Mouse (Mus musculus) kidney, postnatal 0 days (tissue): ENCODE data around the gene Lin7b. TPM values are rescaled to one million over a fixed set of nuclear protein-coding genes. Genes with fewer than 3 reads are reported as not detected.
A peak's percentile ranks its signal among the peaks of the same experiment; 100 is the strongest.

Experiments used
- ATAC-seq: fragments of 200-750 bp; cut with Nextera tagmentation; replicated peaks from 2 replicates; pipeline ENCODE4 v1.8.0; 2017; ENCODE audit warnings: low read depth, moderate number of reproducible peaks, moderate TSS enrichment, moderate library complexity; ENCODE audit not compliant: low FRiP score
- DNase-seq: peaks from one replicate; pipeline ENCODE4 v3.0.0-alpha.2; 2016; ENCODE audit warnings: low spot score
- H3K27ac ChIP-seq: fragments of 300-500 bp; sonication (generic); 2 replicates; pipeline ENCODE4 v1.5.1; 2014; ENCODE audit warnings: mild to moderate bottlenecking
- H3K27me3 ChIP-seq: fragments of 300-500 bp; sonication (generic); 2 replicates; pipeline ENCODE4 v1.6.1; 2014; ENCODE audit warnings: low read length, mixed read lengths; ENCODE audit not compliant: insufficient read depth
- H3K36me3 ChIP-seq: fragments of 300-500 bp; sonication (generic); 2 replicates; pipeline ENCODE4 v1.6.1; 2014; ENCODE audit warnings: low read length, mixed read lengths; ENCODE audit not compliant: insufficient read depth
- H3K4me1 ChIP-seq: fragments of 300-500 bp; sonication (generic); replicated peaks from 2 replicates; pipeline ENCODE4 v1.6.1; 2014; ENCODE audit warnings: antibody characterized with exemption, low read length, mixed read lengths; ENCODE audit not compliant: insufficient read depth
- H3K4me2 ChIP-seq: fragments of 300-500 bp; sonication (generic); 2 replicates; pipeline ENCODE4 v1.6.1; 2014; ENCODE audit warnings: mild to moderate bottlenecking, low read length, moderate library complexity, mixed read lengths
- H3K4me3 ChIP-seq: fragments of 300-500 bp; sonication (generic); replicated peaks from 2 replicates; pipeline ENCODE4 v1.5.1; 2014; ENCODE audit warnings: low read depth, low read length
- H3K9ac ChIP-seq: fragments of 300-500 bp; sonication (generic); 2 replicates; pipeline ENCODE4 v1.6.1; 2014; ENCODE audit warnings: low read depth, low read length
- H3K9me3 ChIP-seq: fragments of 300-500 bp; sonication (generic); replicated peaks from 2 replicates; pipeline ENCODE4 v1.6.1; 2016; ENCODE audit warnings: low read length, inconsistent platforms, mixed read lengths
- CTCF ChIP-seq: IDR thresholded peaks from 2 replicates; pipeline ENCODE4 v1.5.1; 2016; ENCODE audit warnings: antibody characterized with exemption, low read depth, mild to moderate bottlenecking, moderate library complexity
- WGBS: fragments of 180-500 bp; shearing (Covaris S2); extraction: QIAGEN DNeasy Blood & Tissue Kit; methylation state at CpG from one replicate; pipeline ENCODE4 v1.1.7; 2014; 5-methylcytosine and 5-hydroxymethylcytosine counted together
- polyA plus RNA-seq: library from polyadenylated mRNA; unstranded; fragments of >200 nt; fragmentation: Nextera tagmentation; extraction: Ambion mirVana; gene quantifications from 2 replicates; pipeline ENCODE4 v1.2.1, GENCODE M21; 2015

The Lin7b gene
- polyA plus RNA-seq, 1 experiment from 2014 or later = 1.2 TPM

DNA sequence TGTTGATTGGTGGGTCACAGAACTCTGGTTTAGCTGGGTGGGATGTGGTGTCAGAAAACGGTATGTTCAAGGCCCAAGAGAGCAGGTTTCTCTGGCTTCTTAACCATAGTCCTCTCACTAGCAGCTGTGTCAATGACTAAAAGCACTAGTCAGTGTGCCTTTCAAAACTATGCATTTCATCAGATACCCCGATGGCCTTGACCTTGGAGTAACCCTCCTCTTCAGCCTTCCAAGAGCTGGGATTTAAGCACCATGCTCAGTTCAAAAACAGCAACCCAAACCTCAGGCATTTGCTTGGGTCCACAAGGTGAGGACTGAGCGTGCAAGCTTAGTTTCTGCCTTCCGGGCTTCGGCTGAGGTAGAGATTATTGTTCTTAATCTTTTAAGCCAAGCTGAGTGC, 2.0 kb upstream of the Lin7b start:
- no peak for ATAC-seq

DNA sequence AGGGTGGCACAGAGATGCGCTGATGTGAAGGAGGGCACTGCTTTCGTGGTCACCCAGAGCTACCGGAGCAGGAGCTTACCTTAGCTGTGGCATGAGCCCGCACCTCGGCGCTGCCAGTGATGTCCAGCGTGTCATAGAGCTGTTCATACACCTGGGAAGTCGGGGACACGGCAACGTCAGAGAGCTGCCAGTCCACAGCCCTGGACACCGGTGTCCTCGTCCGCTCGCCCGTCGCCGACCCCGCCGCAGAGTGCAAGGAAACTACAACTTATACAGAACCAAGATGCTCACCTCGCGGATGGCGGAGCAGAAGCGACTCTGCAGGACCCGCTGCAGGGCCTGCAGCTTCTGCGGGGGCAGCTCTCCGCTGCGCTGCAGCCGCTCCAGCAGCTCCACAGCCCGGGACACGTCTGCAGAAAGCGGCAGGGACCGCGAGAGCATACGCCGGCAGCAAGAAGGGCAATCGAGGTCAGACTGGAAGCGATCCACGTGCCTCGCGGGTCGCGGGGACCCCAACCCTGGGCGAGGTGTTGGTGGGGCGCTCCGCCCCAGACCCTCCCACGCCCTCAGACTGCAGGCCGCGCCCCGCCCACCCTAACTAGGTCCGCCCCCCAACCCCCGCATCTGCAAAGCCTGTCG, 428 bp downstream of the Lin7b start:
- Histone ChIP-seq H3K9me3 (no peaks in the 10 kb centered on the region), H3K27me3 (0 out of 2 replicates have a peak, but pooled peaks cover 10% of the 10 kb centered on the region), H3K4me2 (peak overlapping the region; percentile 82), H3K4me1 (peaks cover 14% of the 10 kb centered on the region), H3K36me3 (peaks cover 15% of the 10 kb centered on the region; the same call in 1 of the 2 replicates), H3K9ac (peak overlapping the region; percentile 51), H3K27ac (no peak overlapping the region), H3K4me3 (peak overlapping the region; percentile 40)
- WGBS = 6% methylated on average over 51 of the region's 52 CpGs
- no peak for DNase-seq
- no peak; the same call in 1 of the 2 replicates for ATAC-seq
- no peak for TF ChIP-seq CTCF

More for the DNA sequence above, 2.0 kb upstream of the Lin7b start:
- no peak for TF ChIP-seq CTCF
- Histone ChIP-seq H3K9ac (no peak overlapping the region), H3K36me3 (peaks cover 35% of the 10 kb centered on the region), H3K4me3 (no peak overlapping the region), H3K4me2 (no peak overlapping the region), H3K9me3 (no peaks in the 10 kb centered on the region), H3K4me1 (peaks cover 3% of the 10 kb centered on the region; the same call in 1 of the 2 replicates), H3K27me3 (0 out of 2 replicates have a peak, but pooled peaks cover 10% of the 10 kb centered on the region), H3K27ac (no peak overlapping the region)
- DNase-seq = no peak
- WGBS = 76% methylated on average over 5 of the region's 5 CpGs

DNA sequence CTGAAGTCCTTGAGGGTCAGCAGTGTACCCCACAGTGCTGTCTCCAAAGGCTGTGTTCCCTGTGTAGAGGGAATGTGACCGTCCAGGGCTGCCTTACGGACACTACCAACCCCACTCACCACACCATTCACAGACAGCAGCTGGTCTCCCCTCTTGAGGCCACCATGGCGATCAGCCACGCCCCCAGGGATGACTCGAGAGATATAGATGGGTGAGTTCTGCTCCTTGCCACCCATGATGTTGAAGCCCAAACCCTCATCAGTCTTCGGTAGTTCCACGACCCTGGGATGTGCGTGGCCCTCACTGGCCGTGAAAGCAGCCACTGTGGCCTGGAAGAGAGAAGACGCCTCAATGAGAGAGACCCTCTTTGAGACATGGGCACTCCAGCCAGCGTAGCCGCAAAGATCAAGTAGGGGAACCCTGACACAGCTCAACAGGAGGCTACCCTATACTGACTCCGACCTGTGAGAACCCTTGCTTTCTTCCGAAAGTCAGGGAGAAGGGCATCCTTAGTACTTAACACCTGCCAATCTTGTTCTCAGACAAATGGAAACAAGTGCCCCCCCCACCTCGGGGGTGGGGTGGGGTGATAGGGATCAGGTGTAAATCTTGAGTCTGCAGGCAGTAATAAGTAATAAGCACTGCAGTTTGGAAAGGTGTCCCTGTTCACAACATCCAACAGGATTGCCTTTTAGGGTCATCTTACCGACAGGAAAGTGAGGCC, 1.2 kb downstream of the Lin7b start:
- Histone ChIP-seq H3K9me3 (no peaks in the 10 kb centered on the region), H3K9ac (no peak overlapping the region), H3K4me1 (peaks cover 14% of the 10 kb centered on the region), H3K36me3 (peaks cover 14% of the 10 kb centered on the region; the same call in 1 of the 2 replicates), H3K27me3 (0 out of 2 replicates have a peak, but pooled peaks cover 10% of the 10 kb centered on the region), H3K4me3 (no peak overlapping the region), H3K4me2 (no peak overlapping the region), H3K27ac (no peak overlapping the region)
- no peak for TF ChIP-seq CTCF
- no peak for DNase-seq
- ATAC-seq = no peak
- WGBS = 71% methylated on average over 16 of the region's 16 CpGs

DNA sequence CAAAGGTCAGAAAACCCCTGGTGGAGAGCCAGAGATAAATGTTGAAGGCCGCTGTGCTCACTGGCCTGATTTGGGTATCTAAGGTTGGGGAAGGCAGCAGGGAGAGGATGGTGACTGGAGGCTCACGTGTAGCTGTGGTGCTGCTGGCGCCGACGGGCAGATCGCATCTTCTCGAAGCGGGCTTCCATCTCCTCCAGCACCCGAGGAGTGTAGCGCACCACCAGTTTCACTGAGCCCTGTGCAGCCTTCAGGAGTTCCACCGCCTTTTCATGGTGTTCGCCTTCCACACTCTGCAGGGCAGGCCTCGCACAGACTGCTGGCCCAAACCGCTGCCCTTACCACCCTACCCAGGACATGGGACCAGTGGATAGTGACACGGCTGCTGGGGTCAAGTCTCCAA, 2.2 kb downstream of the Lin7b start:
- no peak for TF ChIP-seq CTCF
- 78% methylated on average over 15 of the region's 15 CpGs for WGBS
- peaks cover 4% of the 10 kb centered on the region; the same call in 1 of the 2 replicates for H3K36me3 ChIP-seq
- H3K4me1 ChIP-seq = peaks cover 14% of the 10 kb centered on the region
- peak overlapping the region; percentile 97 for H3K4me2 ChIP-seq
- no peak for ATAC-seq
- no peak overlapping the region for H3K27ac ChIP-seq
- no peak overlapping the region for H3K9ac ChIP-seq
- H3K9me3 ChIP-seq = no peaks in the 10 kb centered on the region
- H3K4me3 ChIP-seq = no peak overlapping the region
- 0 out of 2 replicates have a peak, but pooled peaks cover 10% of the 10 kb centered on the region for H3K27me3 ChIP-seq
- DNase-seq = no peak

DNA sequence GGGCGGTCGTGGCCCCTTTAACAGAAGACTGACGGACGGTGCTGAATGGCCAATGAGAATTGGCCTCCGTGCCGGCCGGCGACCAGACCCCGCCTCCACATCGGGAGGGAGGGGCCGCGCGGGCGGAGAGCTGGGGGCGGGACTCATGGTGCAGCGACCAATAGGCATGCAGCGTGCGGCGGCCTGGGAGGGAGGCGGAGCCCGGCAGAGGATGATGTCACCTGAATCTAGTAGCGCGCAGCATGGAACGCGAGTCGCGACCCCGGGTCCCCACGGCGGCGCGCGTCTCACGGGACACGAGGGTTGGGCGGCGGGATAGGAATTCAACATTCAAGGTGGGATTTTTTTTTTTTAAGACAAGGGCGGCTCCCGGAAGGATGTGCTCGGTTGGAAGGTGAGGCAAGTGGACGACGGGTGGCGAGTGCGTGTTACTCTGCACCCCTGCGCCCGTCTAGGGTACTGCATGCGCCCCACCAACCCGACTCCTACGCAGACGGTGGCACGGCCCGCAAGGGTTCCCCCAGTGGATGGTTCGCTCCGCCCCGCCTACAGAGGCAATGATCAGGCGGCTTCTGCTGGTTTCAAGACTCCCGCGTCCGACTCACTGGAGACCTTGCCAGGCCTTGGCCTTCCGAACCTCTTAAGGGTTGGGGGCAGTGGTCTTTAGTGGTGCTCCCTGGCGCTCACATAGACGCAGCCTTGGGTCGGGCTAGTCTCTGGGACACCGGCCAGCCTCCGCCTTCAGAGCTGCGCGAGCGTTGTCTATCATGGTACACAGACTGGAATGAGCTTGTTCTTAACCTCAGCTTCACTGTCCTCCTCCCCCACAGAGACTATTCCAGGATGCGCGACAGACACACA, 3.1 kb downstream of the Lin7b start:
- peak; percentile 75 for ATAC-seq
- peaks cover 16% of the 10 kb centered on the region; the same call in 1 of the 2 replicates for H3K27me3 ChIP-seq
- peaks cover 14% of the 10 kb centered on the region for H3K4me1 ChIP-seq
- no peaks in the 10 kb centered on the region for H3K36me3 ChIP-seq
- H3K4me2 ChIP-seq = peak overlapping the region; percentile 97
- under 1% methylated on average over 70 of the region's 70 CpGs for WGBS
- peak; percentile 72 for TF ChIP-seq CTCF
- H3K9ac ChIP-seq = peak overlapping the region; percentile 52
- H3K27ac ChIP-seq = no peak overlapping the region
- peak; percentile 98 for DNase-seq
- H3K9me3 ChIP-seq = no peaks in the 10 kb centered on the region
- peak overlapping the region; percentile 49 for H3K4me3 ChIP-seq

DNA sequence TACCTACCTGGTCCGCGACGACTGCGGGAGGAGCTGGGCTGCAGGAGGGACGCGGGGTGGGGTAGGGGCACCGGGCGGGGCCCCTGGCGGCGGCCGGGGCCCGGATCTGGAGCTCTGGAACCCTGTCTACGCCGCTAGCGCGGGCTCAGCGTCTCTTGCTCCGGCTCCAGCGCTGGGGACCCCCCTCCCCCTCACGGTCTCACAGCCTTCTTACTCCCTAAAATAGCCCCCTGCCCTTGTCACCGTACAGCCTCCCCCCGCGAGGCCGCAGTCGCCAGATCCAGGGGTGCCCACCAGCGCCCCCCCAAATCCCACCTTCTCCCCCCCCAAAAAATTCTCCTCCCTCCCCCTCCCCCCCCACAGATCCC, 3.7 kb downstream of the Lin7b start, which contains the start of gene Ppfia3:
Gene Ppfia3, minus strand, starts transcription at position 368 of the 368 bp plus-strand sequence.
- DNase-seq = no peak
- H3K4me1 ChIP-seq = peaks cover 16% of the 10 kb centered on the region
- no peak within 1 kb of the TSS for H3K27ac ChIP-seq
- H3K4me2 ChIP-seq = peak within 1 kb of the TSS; percentile 97
- no peak for ATAC-seq
- no peaks in the 10 kb centered on the region for H3K36me3 ChIP-seq
- H3K27me3 ChIP-seq = peaks cover 21% of the 10 kb centered on the region; the same call in 1 of the 2 replicates
- peak within 1 kb of the TSS; percentile 49 for H3K4me3 ChIP-seq
- WGBS = 0% methylated on average over 23 of the region's 26 CpGs
- no peak for TF ChIP-seq CTCF
- H3K9ac ChIP-seq = peak within 1 kb of the TSS; percentile 52
- H3K9me3 ChIP-seq = no peaks in the 10 kb centered on the region
